Mouse (Mus musculus) testis, adult 2 months (tissue): ENCODE measurements around the gene Rasgef1c. TPM values are rescaled to one million over a fixed set of nuclear protein-coding genes. Genes with fewer than 3 reads are reported as not detected.
A peak's percentile ranks its signal among the peaks of the same experiment; 100 is the strongest.

Experiments used
- H3K27ac ChIP-seq: fragments of 200-500 bp; 2 replicates; pipeline ENCODE4 v1.5.1; 2012; ENCODE audit warnings: low read depth, low read length; ENCODE audit not compliant: control insufficient read depth, insufficient read depth
- H3K27me3 ChIP-seq: fragments of 200-500 bp; 2 replicates; pipeline ENCODE4 v1.6.1; 2012; ENCODE audit warnings: mild to moderate bottlenecking, low read length, moderate library complexity; ENCODE audit not compliant: control insufficient read depth, insufficient read depth
- H3K36me3 ChIP-seq: fragments of 200-500 bp; 2 replicates; pipeline ENCODE4 v1.6.1; 2012; ENCODE audit warnings: mild to moderate bottlenecking, low read length; ENCODE audit not compliant: control insufficient read depth, insufficient read depth
- H3K4me1 ChIP-seq: fragments of 200-500 bp; 2 replicates; pipeline ENCODE4 v1.6.1; 2012; ENCODE audit warnings: low read length; ENCODE audit not compliant: control insufficient read depth, insufficient read depth
- H3K4me3 ChIP-seq: fragments of 200-500 bp; 2 replicates; pipeline ENCODE4 v1.5.1; 2012; ENCODE audit warnings: low read depth, mild to moderate bottlenecking, low read length, moderate library complexity, mixed read lengths; ENCODE audit not compliant: control insufficient read depth
- CTCF ChIP-seq: fragments of 200-500 bp; IDR thresholded peaks from 2 replicates; pipeline ENCODE4 v1.5.1; 2012; ENCODE audit warnings: low read depth, mild to moderate bottlenecking, inconsistent platforms, low read length, moderate library complexity; ENCODE audit not compliant: control insufficient read depth, insufficient read depth, insufficient replicate concordance
- POLR2A ChIP-seq: fragments of 200-500 bp; IDR thresholded peaks from 2 replicates; pipeline ENCODE4 v1.6.1; 2012; ENCODE audit warnings: low read depth, mild to moderate bottlenecking, inconsistent platforms, low read length, moderate library complexity; ENCODE audit not compliant: control insufficient read depth
- polyA plus RNA-seq: library from polyadenylated mRNA; depleted of rRNA; stranded (reverse); fragments of >200 nt; gene quantifications from 2 replicates; pipeline ENCODE4 v1.2.3, GENCODE M21; 2012

Gene Rasgef1c
- polyA plus RNA-seq, 1 experiment = 0.93 TPM

DNA sequence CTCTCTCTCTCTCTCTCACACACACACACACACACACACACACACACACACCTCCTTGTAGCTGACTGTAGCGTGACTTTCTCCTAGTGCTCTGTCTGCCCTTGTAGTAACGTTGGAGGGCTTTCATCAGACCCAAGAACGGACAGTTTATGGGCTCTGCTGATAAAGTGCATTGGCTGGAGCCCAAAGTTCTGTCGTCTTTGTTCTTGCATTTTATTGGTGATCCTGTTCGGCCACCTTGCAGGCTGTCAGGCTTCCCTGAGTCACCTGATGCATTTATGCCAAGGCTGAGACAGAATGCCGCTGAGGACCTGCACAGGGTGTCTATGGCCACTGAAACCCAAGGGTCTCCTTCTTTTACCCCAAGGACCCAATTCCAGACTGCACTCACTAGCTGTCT lies 1.6 kb upstream of the Rasgef1c start:
- Histone ChIP-seq H3K36me3 (no peaks in the 10 kb centered on the region), H3K27me3 (no peaks in the 10 kb centered on the region), H3K4me3 (no peak overlapping the region), H3K27ac (no peak overlapping the region), H3K4me1 (peaks cover 10% of the 10 kb centered on the region)
- no peak for TF ChIP-seq CTCF

GRCm38 (mm10) chr11:49900962-49901658 lies 525 bp upstream of the Rasgef1c start:
- Histone ChIP-seq H3K4me3 (peak overlapping the region; percentile 66), H3K36me3 (no peaks in the 10 kb centered on the region), H3K27me3 (no peaks in the 10 kb centered on the region), H3K27ac (no peak overlapping the region), H3K4me1 (peaks cover 10% of the 10 kb centered on the region)
- TF ChIP-seq POLR2A = no peak
- TF ChIP-seq CTCF = no peak

DNA sequence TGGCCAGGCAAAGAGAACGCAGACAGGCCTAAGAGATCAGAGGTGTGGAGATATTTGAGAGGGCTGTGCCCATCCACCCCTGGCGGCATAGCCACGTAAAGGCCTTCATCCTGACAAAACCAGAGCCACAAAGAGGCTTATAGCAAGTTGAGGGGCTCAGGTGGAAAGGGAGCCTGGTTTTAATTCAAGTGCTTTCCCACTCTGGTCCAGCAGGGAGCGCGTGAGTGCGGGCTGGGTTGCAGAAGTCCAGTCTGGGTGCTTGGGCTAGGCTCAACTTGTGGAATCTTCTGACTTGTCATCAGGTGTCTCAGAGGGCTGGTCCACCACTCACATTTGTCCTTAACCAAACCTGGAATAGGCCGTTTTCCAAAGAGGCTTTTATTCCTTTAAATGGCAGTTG lies 1.7 kb downstream of the Rasgef1c start:
- H3K4me1 ChIP-seq = peaks cover 10% of the 10 kb centered on the region
- H3K27me3 ChIP-seq = no peaks in the 10 kb centered on the region
- H3K4me3 ChIP-seq = no peak overlapping the region
- no peaks in the 10 kb centered on the region for H3K36me3 ChIP-seq
- TF ChIP-seq POLR2A (no peak), CTCF (peak; percentile 66; the same call in 1 of the 2 replicates)
- H3K27ac ChIP-seq = no peak overlapping the region

DNA sequence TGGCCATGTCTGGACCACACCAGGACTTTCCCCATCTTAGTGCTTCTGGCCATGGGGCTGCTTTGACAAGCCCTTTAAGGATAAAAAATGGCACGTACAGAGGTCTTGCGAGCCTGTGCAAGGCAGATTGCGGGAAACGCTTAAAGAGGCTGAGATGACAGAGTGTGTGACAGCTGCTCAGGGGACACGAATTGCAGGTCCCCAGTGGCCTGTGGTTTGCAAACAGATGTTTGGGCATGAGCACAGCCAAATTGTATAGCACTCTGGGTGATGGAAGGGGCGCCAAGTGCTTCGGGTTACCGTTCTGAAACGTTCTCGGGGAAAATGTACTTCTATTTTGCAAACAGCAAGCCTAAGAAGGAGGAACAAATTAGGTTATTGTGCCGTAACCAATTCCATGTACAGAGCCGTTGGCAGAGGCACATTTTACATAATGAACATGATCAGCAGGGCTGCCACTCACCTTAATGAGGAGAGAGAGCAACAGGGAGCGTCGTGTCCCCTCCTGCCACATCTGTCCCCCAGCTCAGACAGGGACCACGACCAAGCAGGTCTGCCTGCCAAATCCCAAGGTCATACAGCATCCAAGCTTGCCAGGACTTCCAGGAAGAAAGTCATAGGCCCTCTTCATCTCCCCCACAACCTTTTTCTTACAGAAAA lies 17.0 kb downstream of the Rasgef1c start:
- Histone ChIP-seq H3K4me1 (no peaks in the 10 kb centered on the region), H3K27me3 (no peaks in the 10 kb centered on the region), H3K27ac (no peak overlapping the region), H3K4me3 (no peak overlapping the region), H3K36me3 (no peaks in the 10 kb centered on the region)
- TF ChIP-seq CTCF = no peak

DNA sequence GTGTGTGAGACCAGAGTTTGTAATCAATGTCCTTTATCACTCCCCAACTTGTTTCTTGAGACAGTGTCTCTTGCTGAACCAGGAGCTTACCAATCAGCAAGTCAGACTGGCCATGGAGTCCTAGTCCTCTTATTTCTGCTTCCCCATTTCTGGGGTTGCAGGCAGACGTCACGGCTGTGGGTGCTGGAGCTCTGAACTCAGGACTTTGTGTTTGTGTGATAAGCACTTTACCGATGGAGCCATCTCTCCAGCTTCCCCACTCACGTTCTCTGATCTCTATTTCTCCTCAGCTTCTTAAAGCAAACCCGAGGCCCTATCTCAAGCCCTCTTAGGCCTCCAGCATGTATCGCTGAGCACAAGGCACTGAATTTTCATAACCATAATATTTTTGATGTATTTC lies 17.7 kb downstream of the Rasgef1c start:
- no peak overlapping the region for H3K27ac ChIP-seq
- no peaks in the 10 kb centered on the region for H3K27me3 ChIP-seq
- H3K4me1 ChIP-seq = no peaks in the 10 kb centered on the region
- no peak for TF ChIP-seq POLR2A
- TF ChIP-seq CTCF = no peak
- no peak overlapping the region for H3K4me3 ChIP-seq
- H3K36me3 ChIP-seq = no peaks in the 10 kb centered on the region

DNA sequence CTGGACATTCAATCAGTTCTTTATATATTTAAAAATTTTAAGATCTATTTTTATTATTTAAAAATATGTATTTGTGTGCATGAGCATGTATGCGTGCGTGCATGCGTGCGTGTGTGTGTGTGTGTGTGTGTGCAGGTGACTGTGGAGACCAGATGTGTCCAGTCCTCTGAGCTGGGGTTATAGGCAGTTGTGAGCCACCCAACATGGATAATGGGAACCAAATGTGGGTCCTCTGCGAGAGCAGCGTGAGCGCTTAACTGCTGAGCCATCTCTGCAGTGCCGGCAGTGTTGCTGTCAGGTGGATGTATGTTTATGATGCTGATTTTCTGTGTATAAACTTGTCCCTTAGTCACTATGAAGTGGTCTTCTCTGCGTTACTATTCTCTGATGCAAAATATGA lies 21.9 kb downstream of the Rasgef1c start:
- no peak overlapping the region for H3K4me3 ChIP-seq
- H3K36me3 ChIP-seq = no peaks in the 10 kb centered on the region
- H3K27ac ChIP-seq = no peak overlapping the region
- no peaks in the 10 kb centered on the region for H3K27me3 ChIP-seq
- H3K4me1 ChIP-seq = no peaks in the 10 kb centered on the region
- TF ChIP-seq CTCF (no peak), POLR2A (no peak)

DNA sequence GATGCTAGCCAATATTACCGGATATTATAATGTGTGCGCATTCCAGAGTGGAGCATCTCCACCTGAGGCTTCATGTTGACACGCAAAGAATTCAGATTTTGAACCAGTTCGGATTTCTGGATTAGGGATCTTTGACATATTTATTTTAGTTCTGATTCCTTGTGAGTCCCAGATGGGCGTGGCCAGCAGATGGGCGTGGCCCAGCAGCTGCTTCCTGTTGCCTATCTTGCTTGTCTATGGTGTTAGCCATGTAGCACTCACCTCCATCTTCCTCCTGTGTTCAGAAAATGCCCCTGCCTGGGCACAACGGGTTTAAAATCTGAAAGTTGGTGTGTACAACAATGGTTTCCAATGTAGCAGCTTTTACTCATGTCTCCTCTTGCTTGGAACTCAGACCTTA lies 24.5 kb downstream of the Rasgef1c start:
- Histone ChIP-seq H3K27me3 (no peaks in the 10 kb centered on the region), H3K4me1 (peaks cover 5% of the 10 kb centered on the region), H3K36me3 (no peaks in the 10 kb centered on the region), H3K27ac (no peak overlapping the region), H3K4me3 (no peak overlapping the region)
- TF ChIP-seq CTCF = no peak
- no peak for TF ChIP-seq POLR2A

DNA sequence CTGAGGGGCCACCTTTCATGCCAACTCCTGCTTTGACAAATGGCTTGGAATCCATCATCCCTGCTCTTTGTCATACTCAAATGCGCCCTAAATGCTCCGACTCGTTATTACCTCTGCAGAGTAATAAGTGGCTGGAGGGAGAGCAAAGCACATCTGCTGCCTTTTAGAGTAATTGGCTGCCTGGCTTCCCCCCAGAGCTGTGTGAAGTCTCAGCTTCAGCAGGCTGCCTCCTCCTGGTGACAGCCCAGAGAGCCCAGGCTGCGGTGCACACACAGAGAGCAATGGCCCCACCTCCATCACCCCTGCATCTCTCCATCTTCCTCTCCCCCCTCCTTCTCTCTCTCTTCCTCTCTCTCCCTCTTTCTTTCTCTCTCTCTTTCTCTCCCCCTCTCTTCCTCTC lies 25.5 kb downstream of the Rasgef1c start:
- no peaks in the 10 kb centered on the region for H3K27me3 ChIP-seq
- no peak overlapping the region for H3K4me3 ChIP-seq
- peaks cover 5% of the 10 kb centered on the region for H3K4me1 ChIP-seq
- H3K27ac ChIP-seq = no peak overlapping the region
- TF ChIP-seq CTCF = no peak
- no peaks in the 10 kb centered on the region for H3K36me3 ChIP-seq
